Mouse (Mus musculus) mouse embryonic stem cell (cell line): ENCODE data around the gene Tmem104.

Source experiments
- in situ Hi-C, 2 experiments: fragments of 300-500 bp; cut with MboI; formaldehyde crosslinking; loops; 1 replicate in 1 of 2; 3 replicates in 1 of 2; pipeline ENCODE4 v1.14.3; 2019 to 2020; ENCODE audit warnings: low sequenced_read_pairs in 2 of 2, low pct_unique_long_range_greater_than_20kb in 1 of 2, mixed read lengths in 1 of 2; ENCODE audit not compliant: unreplicated experiment in 1 of 2

Gene Tmem104

GRCm38 (mm10) chr11:115222077-115222476, 34.8 kb downstream of the Tmem104 start:
- in situ Hi-C loops, result no loop called here

GRCm38 (mm10) chr11:115222570-115222969, 35.3 kb downstream of the Tmem104 start:
- in situ Hi-C loops, result no loop called here

- in situ Hi-C loops, result no loop called here
Measured at GRCm38 (mm10) chr11:115223451-115223850, 36.2 kb downstream of the Tmem104 start.

- in situ Hi-C loops, result no loop called here
Measured at GRCm38 (mm10) chr11:115223877-115224276, 36.6 kb downstream of the Tmem104 start.

GRCm38 (mm10) chr11:115224889-115225288, 37.6 kb downstream of the Tmem104 start:
- in situ Hi-C loops, result no loop called here

- in situ Hi-C loops, result no loop called here
Measured at GRCm38 (mm10) chr11:115225301-115225700, 38.0 kb downstream of the Tmem104 start.

- in situ Hi-C loops, result no loop called here
Measured at GRCm38 (mm10) chr11:115226811-115227491, 39.7 kb downstream of the Tmem104 start.

- in situ Hi-C loops, result no loop called here
Measured at GRCm38 (mm10) chr11:115227640-115228039, 40.4 kb downstream of the Tmem104 start.

- in situ Hi-C loops, result no loop called here
Measured at GRCm38 (mm10) chr11:115228430-115228829, 41.1 kb downstream of the Tmem104 start.

- in situ Hi-C loops, result no loop called here
Measured at GRCm38 (mm10) chr11:115229021-115229930, 42.0 kb downstream of the Tmem104 start.

- in situ Hi-C loops, result no loop called here
Measured at GRCm38 (mm10) chr11:115231168-115231915, 44.1 kb downstream of the Tmem104 start.

GRCm38 (mm10) chr11:115231924-115232323, 44.6 kb downstream of the Tmem104 start:
- in situ Hi-C loops, result no loop called here

GRCm38 (mm10) chr11:115232889-115233288, 45.6 kb downstream of the Tmem104 start:
- in situ Hi-C loops, result no loop called here

GRCm38 (mm10) chr11:115233526-115234290, 46.4 kb downstream of the Tmem104 start:
- in situ Hi-C loops, result no loop called here

- in situ Hi-C loops, result no loop called here
Measured at GRCm38 (mm10) chr11:115234320-115235044, 47.2 kb downstream of the Tmem104 start.

- in situ Hi-C loops, result no loop called here
Measured at GRCm38 (mm10) chr11:115236570-115236969, 49.3 kb downstream of the Tmem104 start.

- in situ Hi-C loops, result no loop called here
Measured at GRCm38 (mm10) chr11:115241402-115241801, 54.1 kb downstream of the Tmem104 start.

- in situ Hi-C loops, result no loop called here
Measured at GRCm38 (mm10) chr11:115242746-115243145, 55.5 kb downstream of the Tmem104 start.
